Mouse (Mus musculus) stomach, embryonic 16.5 days (tissue): ENCODE results near the gene Dpm3. TPM values are rescaled to one million over a fixed set of nuclear protein-coding genes. Genes with fewer than 3 reads are reported as not detected.
"Not testable (repeated sequence)": the region's sequence is repeated elsewhere in the genome, so short reads cannot be mapped to it uniquely, and the experiment has no call there.

Experiments used
- ATAC-seq: fragments of 200-750 bp; cut with Nextera tagmentation; 2 replicates; pipeline ENCODE4 v1.8.0; 2017; ENCODE audit warnings: moderate number of reproducible peaks, moderate TSS enrichment; ENCODE audit not compliant: insufficient read depth, low FRiP score
- H3K27ac ChIP-seq: fragments of 300-500 bp; sonication (generic); 2 replicates; pipeline ENCODE4 v1.5.1; 2014; ENCODE audit warnings: low read length
- H3K27me3 ChIP-seq: fragments of 300-500 bp; sonication (generic); 2 replicates; pipeline ENCODE4 v1.6.1; 2014; ENCODE audit warnings: low read length, control low read depth, mixed read lengths; ENCODE audit not compliant: control insufficient read depth, insufficient read depth
- H3K36me3 ChIP-seq: fragments of 300-500 bp; sonication (generic); 2 replicates; pipeline ENCODE4 v1.6.1; 2014; ENCODE audit warnings: low read length; ENCODE audit not compliant: control insufficient read depth, insufficient read depth
- H3K4me1 ChIP-seq: fragments of 300-500 bp; sonication (generic); 2 replicates; pipeline ENCODE4 v1.6.1; 2014; ENCODE audit warnings: low read length, control low read depth, mixed read lengths; ENCODE audit not compliant: control insufficient read depth, insufficient read depth
- H3K4me2 ChIP-seq: fragments of 300-500 bp; sonication (generic); 2 replicates; pipeline ENCODE4 v1.6.1; 2014; ENCODE audit warnings: low read depth, low read length, mixed read lengths
- H3K4me3 ChIP-seq: fragments of 300-500 bp; sonication (generic); replicated peaks from 2 replicates; pipeline ENCODE4 v1.5.1; 2014; ENCODE audit warnings: mild to moderate bottlenecking, low read length
- H3K9ac ChIP-seq: fragments of 300-500 bp; sonication (generic); 2 replicates; pipeline ENCODE4 v1.6.1; 2014; ENCODE audit warnings: low read length
- H3K9me3 ChIP-seq: fragments of 300-500 bp; sonication (generic); replicated peaks from 2 replicates; pipeline ENCODE4 v1.6.1; 2016; ENCODE audit warnings: low read length, control low read depth; ENCODE audit not compliant: control insufficient read depth
- WGBS: fragments of 180-500 bp; shearing (Covaris S2); extraction: QIAGEN DNeasy Blood & Tissue Kit; methylation state at CpG from one replicate; pipeline ENCODE4 v1.1.7; 2014; 5-methylcytosine and 5-hydroxymethylcytosine counted together
- polyA plus RNA-seq: library from polyadenylated mRNA; unstranded; fragments of >200 nt; fragmentation: Nextera tagmentation; extraction: Ambion mirVana; gene quantifications from 2 replicates; pipeline ENCODE4 v1.2.1, GENCODE M21; 2015

Gene Dpm3
- polyA plus RNA-seq = 119 and 131 TPM in 2 replicates

GRCm38 (mm10) chr3:89259076-89259475, at the start of gene Dpm3:
Dpm3 (plus strand) TSS chr3:89259358.
- Histone ChIP-seq H3K4me2 (no peak within 1 kb of the TSS), H3K9ac (no peak within 1 kb of the TSS), H3K4me1 (no peaks in the 10 kb centered on the region), H3K27me3 (no peaks in the 10 kb centered on the region), H3K36me3 (no peaks in the 10 kb centered on the region), H3K9me3 (no peaks in the 10 kb centered on the region), H3K4me3 (no peak within 1 kb of the TSS), H3K27ac (no peak within 1 kb of the TSS)
- no peak for ATAC-seq
- WGBS = 40% methylated on average over 7 of the region's 7 CpGs

- Histone ChIP-seq H3K4me3 (no peak overlapping the region), H3K4me2 (no peak overlapping the region), H3K27ac (no peak overlapping the region), H3K9me3 (no peaks in the 10 kb centered on the region), H3K9ac (no peak overlapping the region), H3K36me3 (peaks cover 10% of the 10 kb centered on the region), H3K4me1 (peaks cover 8% of the 10 kb centered on the region; the same call in 1 of the 2 replicates), H3K27me3 (no peaks in the 10 kb centered on the region)
- ATAC-seq = no peak
- WGBS = 87% methylated on average over 7 of the region's 7 CpGs
Measured at GRCm38 (mm10) chr3:89209731-89210130, 49.4 kb upstream of the Dpm3 start.

- WGBS = 73% methylated on average over 13 of the region's 13 CpGs
- H3K9me3 ChIP-seq = no peaks in the 10 kb centered on the region
- ATAC-seq = no peak
- H3K27ac ChIP-seq = no peak overlapping the region
- H3K4me2 ChIP-seq = no peak overlapping the region
- H3K4me3 ChIP-seq = no peak overlapping the region
- H3K4me1 ChIP-seq = peaks cover 12% of the 10 kb centered on the region
- H3K36me3 ChIP-seq = peaks cover 10% of the 10 kb centered on the region
- H3K27me3 ChIP-seq = no peaks in the 10 kb centered on the region
- no peak overlapping the region for H3K9ac ChIP-seq
Measured at GRCm38 (mm10) chr3:89210162-89210561, 49.0 kb upstream of the Dpm3 start.

GRCm38 (mm10) chr3:89210731-89211130, 48.4 kb upstream of the Dpm3 start:
- no peaks in the 10 kb centered on the region for H3K9me3 ChIP-seq
- no peak overlapping the region for H3K4me2 ChIP-seq
- peaks cover 9% of the 10 kb centered on the region for H3K36me3 ChIP-seq
- H3K27ac ChIP-seq = no peak overlapping the region
- no peak overlapping the region for H3K9ac ChIP-seq
- peaks cover 17% of the 10 kb centered on the region for H3K4me1 ChIP-seq
- WGBS = 85% methylated on average over 7 of the region's 7 CpGs
- no peak for ATAC-seq
- H3K27me3 ChIP-seq = no peaks in the 10 kb centered on the region
- H3K4me3 ChIP-seq = no peak overlapping the region

- under 1% methylated on average over 69 of the region's 69 CpGs for WGBS
- Histone ChIP-seq H3K4me3 (peak overlapping the region; percentile 77), H3K27me3 (no peaks in the 10 kb centered on the region), H3K4me2 (peak overlapping the region; percentile 86), H3K9ac (peak overlapping the region; percentile 85), H3K4me1 (peaks cover 19% of the 10 kb centered on the region), H3K27ac (peak overlapping the region; percentile 95), H3K9me3 (no peaks in the 10 kb centered on the region), H3K36me3 (no peaks in the 10 kb centered on the region; the same call in 1 of the 2 replicates)
- peak; percentile 93 for ATAC-seq
Measured at GRCm38 (mm10) chr3:89213803-89214530, 45.2 kb upstream of the Dpm3 start.

- peaks cover 19% of the 10 kb centered on the region for H3K4me1 ChIP-seq
- H3K4me3 ChIP-seq = peak within 1 kb of the TSS; percentile 77
- peak within 1 kb of the TSS; percentile 85 for H3K9ac ChIP-seq
- WGBS = under 1% methylated on average over 19 of the region's 19 CpGs
- H3K27me3 ChIP-seq = no peaks in the 10 kb centered on the region
- no peaks in the 10 kb centered on the region for H3K9me3 ChIP-seq
- ATAC-seq = no peak
- H3K4me2 ChIP-seq = peak within 1 kb of the TSS; percentile 86
- peak within 1 kb of the TSS; percentile 95 for H3K27ac ChIP-seq
- H3K36me3 ChIP-seq = no peaks in the 10 kb centered on the region; the same call in 1 of the 2 replicates
Measured at GRCm38 (mm10) chr3:89214681-89215411, 44.3 kb upstream of the Dpm3 start, which contains the start of gene Thbs3. Thbs3 (plus strand) TSS chr3:89215180.

- Histone ChIP-seq H3K27me3 (no peaks in the 10 kb centered on the region), H3K4me3 (peak overlapping the region; percentile 77), H3K9ac (peak overlapping the region; percentile 85), H3K27ac (peak overlapping the region; percentile 95), H3K4me1 (peaks cover 19% of the 10 kb centered on the region), H3K9me3 (no peaks in the 10 kb centered on the region), H3K36me3 (no peaks in the 10 kb centered on the region), H3K4me2 (peak overlapping the region; percentile 86)
- ATAC-seq = peak; percentile 16; the same call in 1 of the 2 replicates
- 2% methylated on average over 6 of the region's 6 CpGs for WGBS
Measured at GRCm38 (mm10) chr3:89215853-89216252, 43.3 kb upstream of the Dpm3 start.

GRCm38 (mm10) chr3:89216407-89216806, 42.8 kb upstream of the Dpm3 start:
- 71% methylated on average over 7 of the region's 7 CpGs for WGBS
- not testable (repeated sequence) for H3K9ac ChIP-seq, H3K4me3 ChIP-seq, H3K36me3 ChIP-seq, H3K27ac ChIP-seq, H3K9me3 ChIP-seq, ATAC-seq, H3K4me2 ChIP-seq, H3K27me3 ChIP-seq
- peaks cover 19% of the 10 kb centered on the region for H3K4me1 ChIP-seq

- peaks cover 12% of the 10 kb centered on the region for H3K4me1 ChIP-seq
- no peak for ATAC-seq
- no peaks in the 10 kb centered on the region for H3K9me3 ChIP-seq
- no peak overlapping the region for H3K4me3 ChIP-seq
- H3K9ac ChIP-seq = no peak overlapping the region
- H3K27me3 ChIP-seq = no peaks in the 10 kb centered on the region
- H3K27ac ChIP-seq = no peak overlapping the region
- no peaks in the 10 kb centered on the region for H3K36me3 ChIP-seq
- WGBS = 89% methylated on average over 1 of the region's 1 CpGs
- H3K4me2 ChIP-seq = no peak overlapping the region
Measured at GRCm38 (mm10) chr3:89218271-89218670, 40.9 kb upstream of the Dpm3 start.
